Mouse (Mus musculus): Measurements from ENCODE around the gene Gm49384.

DNA sequence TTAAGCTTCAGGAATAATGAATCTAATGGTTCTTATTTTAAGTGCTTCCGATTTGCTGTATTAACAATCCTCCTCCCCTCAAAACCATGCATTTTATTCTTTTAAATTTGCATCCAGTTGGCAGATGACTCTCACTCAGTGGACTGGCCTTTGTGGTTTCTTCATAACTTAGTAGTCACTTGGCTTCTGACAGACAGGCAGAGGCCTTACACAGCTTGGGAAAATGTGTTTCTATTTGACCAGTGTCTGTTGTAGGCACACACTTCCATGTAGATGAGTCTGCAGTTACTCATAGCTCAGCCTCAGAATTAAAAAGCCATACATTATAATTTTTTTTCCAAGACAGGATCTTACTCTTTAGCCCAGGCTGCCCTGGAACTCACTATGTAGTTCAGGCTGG lies 49.7 kb upstream of the Gm49384 start:
- no peak for TF ChIP-seq POLR2A (IDR thresholded peaks at IDR 0.05; ENCODE audit: borderline replicate concordance, extremely low read depth, insufficient read depth, insufficient read length, poor library complexity, severe bottlenecking)
- no peak for TF ChIP-seq CTCF (IDR thresholded peaks at IDR 0.05; ENCODE audit: borderline replicate concordance, extremely low read depth, insufficient read depth, insufficient read length)

Data from brain, embryonic 14.5 days (tissue).